Mouse (Mus musculus): Measurements from ENCODE around the gene Snx17. TPM values are rescaled to one million over a fixed set of nuclear protein-coding genes. Genes with fewer than 3 reads are reported as not detected.

Snx17 gene
- polyA plus RNA-seq, 1 experiment from 2014 or later = 119 TPM

DNA sequence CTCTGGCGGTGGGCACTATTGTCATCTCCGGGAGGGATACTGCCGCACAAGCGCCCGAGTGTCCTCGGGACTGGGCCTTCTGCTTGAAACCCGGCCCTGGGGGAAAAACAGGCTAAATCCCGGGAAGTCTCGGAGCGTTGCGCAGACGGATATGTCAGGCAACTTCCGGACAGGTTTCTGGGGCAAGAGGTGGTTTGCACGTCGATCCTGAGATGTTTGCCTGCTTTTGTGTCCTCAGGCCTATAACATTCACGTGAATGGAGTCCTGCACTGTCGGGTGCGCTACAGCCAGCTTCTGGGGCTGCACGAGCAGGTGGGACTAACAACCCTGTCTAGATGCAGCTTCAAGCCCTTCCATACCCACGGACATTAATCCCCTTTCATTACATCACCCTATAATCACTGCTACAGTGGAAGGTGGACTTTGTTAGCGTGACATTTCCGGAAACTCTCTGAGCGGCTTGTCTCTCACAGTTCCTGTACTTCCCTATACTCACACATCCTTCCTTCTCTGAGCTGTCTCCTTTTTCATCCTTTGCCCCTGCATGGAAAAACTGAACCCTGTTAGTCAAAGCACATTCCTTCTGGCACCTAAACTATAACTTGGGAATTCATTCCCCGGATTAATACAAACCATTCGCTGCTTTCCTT lies 729 bp downstream of the Snx17 start:
- Histone ChIP-seq H3K4me1 (ENCODE audit: control insufficient read depth, insufficient read depth, low read length) (peaks cover 12% of the 10 kb centered on the region), H3K4me2 (ENCODE audit: low read length) (peak overlapping the region; percentile 97), H3K27me3 (ENCODE audit: control insufficient read depth, insufficient read depth, low read length) (no peaks in the 10 kb centered on the region), H3K9me3 (ENCODE audit: control insufficient read depth, low read length) (no peaks in the 10 kb centered on the region), H3K27ac (replicated peaks; ENCODE audit: low read depth, low read length) (peak overlapping the region; percentile 88), H3K36me3 (ENCODE audit: control insufficient read depth, insufficient read depth, low read length) (peaks cover 68% of the 10 kb centered on the region), H3K4me3 (replicated peaks; ENCODE audit: low read depth, low read length) (peak overlapping the region; percentile 93), H3K9ac (replicated peaks; ENCODE audit: low read length) (peak overlapping the region; percentile 80)
- 15% methylated on average over 25 of the region's 25 CpGs for WGBS
- no peak for ATAC-seq (ENCODE audit: low FRiP score, low TSS enrichment)
- no peak for DNase-seq

DNA sequence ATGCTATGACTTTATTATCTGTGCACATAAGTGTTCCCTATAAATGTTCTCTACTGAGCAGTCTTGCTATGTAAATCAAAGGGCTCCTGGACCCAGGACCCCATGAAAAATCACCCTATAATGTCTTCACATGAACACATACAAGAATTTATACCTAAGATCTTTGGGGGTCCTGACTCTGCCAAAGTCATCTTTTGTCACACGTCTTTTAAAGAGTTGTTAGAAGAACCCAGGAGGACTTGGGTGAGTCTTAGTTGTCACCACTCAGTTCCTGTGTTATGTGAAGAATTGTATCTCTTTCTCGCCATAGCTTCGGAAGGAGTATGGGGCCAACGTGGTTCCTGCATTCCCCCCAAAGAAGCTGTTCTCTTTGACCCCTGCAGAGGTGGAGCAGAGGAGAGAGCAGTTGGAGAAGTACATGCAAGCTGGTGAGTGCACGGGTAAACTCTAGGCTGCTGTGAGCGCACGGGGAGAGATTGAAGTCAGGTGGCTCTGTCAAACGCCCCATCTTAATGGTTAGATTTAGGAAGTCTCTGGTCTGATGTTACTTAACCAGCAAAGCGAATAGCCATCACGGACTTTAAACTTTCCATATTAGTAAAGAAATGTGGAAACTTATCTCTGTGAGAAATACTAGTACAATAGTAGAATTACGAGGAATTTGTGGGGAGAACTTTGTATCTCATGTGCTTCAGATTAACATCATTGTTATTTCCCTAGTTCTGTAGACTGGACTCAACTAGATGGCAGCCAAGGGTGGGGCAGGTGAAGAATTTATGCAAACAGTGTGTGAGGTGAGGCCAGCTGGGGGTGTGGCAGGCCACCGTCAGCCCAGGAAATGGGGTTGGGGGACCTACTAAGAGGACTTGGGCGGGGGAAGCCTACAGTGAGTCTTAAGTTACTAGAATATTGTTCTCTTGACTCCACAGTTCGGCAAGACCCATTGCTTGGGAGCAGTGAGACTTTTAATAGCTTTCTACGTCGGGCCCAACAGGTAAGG lies 1.8 kb downstream of the Snx17 start:
- no peak overlapping the region for H3K4me3 ChIP-seq (replicated peaks; ENCODE audit: low read depth, low read length)
- peak overlapping the region; percentile 97; the same call in 1 of the 2 replicates for H3K4me2 ChIP-seq (ENCODE audit: low read length)
- peaks cover 12% of the 10 kb centered on the region for H3K4me1 ChIP-seq (ENCODE audit: control insufficient read depth, insufficient read depth, low read length)
- no peak overlapping the region for H3K9ac ChIP-seq (replicated peaks; ENCODE audit: low read length)
- DNase-seq (no peak), ATAC-seq (ENCODE audit: low FRiP score, low TSS enrichment) (no peak)
- 94% methylated on average over 16 of the region's 16 CpGs for WGBS
- no peaks in the 10 kb centered on the region for H3K27me3 ChIP-seq (ENCODE audit: control insufficient read depth, insufficient read depth, low read length)
- no peak overlapping the region for H3K27ac ChIP-seq (replicated peaks; ENCODE audit: low read depth, low read length)
- H3K36me3 ChIP-seq (ENCODE audit: control insufficient read depth, insufficient read depth, low read length) = peaks cover 70% of the 10 kb centered on the region
- no peaks in the 10 kb centered on the region for H3K9me3 ChIP-seq (ENCODE audit: control insufficient read depth, low read length)

DNA sequence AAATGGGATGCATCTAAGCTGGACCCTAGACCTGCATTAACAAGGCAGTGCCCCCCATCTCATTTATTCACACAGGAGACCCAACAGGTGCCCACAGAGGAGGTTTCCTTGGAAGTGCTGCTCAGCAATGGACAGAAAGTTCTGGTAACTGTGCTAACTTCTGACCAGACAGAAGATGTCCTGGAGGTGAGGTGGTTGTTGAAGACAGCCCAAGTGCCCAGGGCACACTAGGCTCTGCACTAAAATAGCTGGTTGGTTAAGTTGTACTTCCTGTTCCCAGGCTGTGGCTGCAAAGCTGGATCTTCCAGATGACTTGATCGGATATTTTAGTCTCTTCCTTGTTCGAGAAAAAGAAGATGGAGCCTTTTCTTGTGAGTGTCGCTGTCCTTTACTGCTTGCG lies 2.6 kb downstream of the Snx17 start:
- WGBS = 96% methylated on average over 4 of the region's 4 CpGs
- H3K27ac ChIP-seq (replicated peaks; ENCODE audit: low read depth, low read length) = no peak overlapping the region
- DNase-seq = no peak
- ATAC-seq (ENCODE audit: low FRiP score, low TSS enrichment) = no peak
- no peaks in the 10 kb centered on the region for H3K27me3 ChIP-seq (ENCODE audit: control insufficient read depth, insufficient read depth, low read length)
- no peak overlapping the region for H3K4me3 ChIP-seq (replicated peaks; ENCODE audit: low read depth, low read length)
- peaks cover 12% of the 10 kb centered on the region for H3K4me1 ChIP-seq (ENCODE audit: control insufficient read depth, insufficient read depth, low read length)
- H3K9me3 ChIP-seq (ENCODE audit: control insufficient read depth, low read length) = peaks cover 5% of the 10 kb centered on the region
- no peak overlapping the region for H3K4me2 ChIP-seq (ENCODE audit: low read length)
- H3K36me3 ChIP-seq (ENCODE audit: control insufficient read depth, insufficient read depth, low read length) = peaks cover 70% of the 10 kb centered on the region
- H3K9ac ChIP-seq (replicated peaks; ENCODE audit: low read length) = no peak overlapping the region

DNA sequence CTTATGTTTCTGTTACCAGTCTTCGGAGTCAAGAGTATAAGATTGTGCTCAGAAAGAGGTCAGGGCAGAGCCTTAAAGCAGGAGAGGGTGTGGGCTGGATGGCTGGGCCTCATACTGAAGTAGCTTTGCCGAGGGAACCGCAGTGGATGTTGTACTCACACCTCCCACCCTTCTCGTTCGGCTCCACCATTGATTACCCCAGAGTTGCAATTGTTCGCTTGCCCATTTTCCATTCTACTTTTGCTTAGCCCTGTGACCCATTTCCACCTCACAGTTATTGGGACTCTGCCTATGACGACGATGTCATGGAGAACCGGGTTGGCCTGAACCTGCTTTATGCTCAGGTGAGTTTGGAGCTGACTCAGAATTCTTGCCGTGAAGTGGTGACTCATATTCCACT lies 3.2 kb downstream of the Snx17 start:
- no peaks in the 10 kb centered on the region for H3K27me3 ChIP-seq (ENCODE audit: control insufficient read depth, insufficient read depth, low read length)
- H3K4me2 ChIP-seq (ENCODE audit: low read length) = no peak overlapping the region
- H3K9ac ChIP-seq (replicated peaks; ENCODE audit: low read length) = no peak overlapping the region
- DNase-seq = no peak
- H3K4me1 ChIP-seq (ENCODE audit: control insufficient read depth, insufficient read depth, low read length) = peaks cover 12% of the 10 kb centered on the region
- no peak overlapping the region for H3K27ac ChIP-seq (replicated peaks; ENCODE audit: low read depth, low read length)
- WGBS = 92% methylated on average over 10 of the region's 10 CpGs
- peaks cover 66% of the 10 kb centered on the region for H3K36me3 ChIP-seq (ENCODE audit: control insufficient read depth, insufficient read depth, low read length)
- no peak overlapping the region for H3K4me3 ChIP-seq (replicated peaks; ENCODE audit: low read depth, low read length)
- no peak for ATAC-seq (ENCODE audit: low FRiP score, low TSS enrichment)
- H3K9me3 ChIP-seq (ENCODE audit: control insufficient read depth, low read length) = peaks cover 5% of the 10 kb centered on the region

DNA sequence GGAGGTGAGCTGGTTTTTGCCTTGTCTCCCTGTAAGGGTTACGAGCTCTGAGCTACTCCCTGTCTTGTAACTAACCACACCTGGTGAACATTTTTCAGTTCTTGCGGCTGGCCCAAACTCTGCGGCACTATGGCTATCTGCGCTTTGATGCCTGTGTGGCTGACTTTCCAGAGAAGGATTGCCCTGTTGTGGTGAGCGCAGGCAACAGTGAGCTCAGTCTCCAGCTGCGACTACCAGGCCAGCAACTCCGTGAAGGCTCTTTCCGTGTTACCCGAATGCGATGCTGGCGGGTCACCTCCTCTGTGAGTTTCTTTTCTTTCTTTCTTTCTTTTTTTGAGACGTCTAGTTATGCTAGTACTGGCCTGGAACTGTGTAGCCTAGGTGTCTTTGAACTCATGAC lies 4.0 kb downstream of the Snx17 start:
- DNase-seq (no peak), ATAC-seq (ENCODE audit: low FRiP score, low TSS enrichment) (no peak)
- WGBS = 95% methylated on average over 12 of the region's 12 CpGs
- Histone ChIP-seq H3K4me1 (ENCODE audit: control insufficient read depth, insufficient read depth, low read length) (peaks cover 8% of the 10 kb centered on the region), H3K4me2 (ENCODE audit: low read length) (no peak overlapping the region), H3K36me3 (ENCODE audit: control insufficient read depth, insufficient read depth, low read length) (peaks cover 63% of the 10 kb centered on the region), H3K9me3 (ENCODE audit: control insufficient read depth, low read length) (peaks cover 5% of the 10 kb centered on the region), H3K4me3 (replicated peaks; ENCODE audit: low read depth, low read length) (no peak overlapping the region), H3K9ac (replicated peaks; ENCODE audit: low read length) (no peak overlapping the region), H3K27me3 (ENCODE audit: control insufficient read depth, insufficient read depth, low read length) (no peaks in the 10 kb centered on the region), H3K27ac (replicated peaks; ENCODE audit: low read depth, low read length) (no peak overlapping the region)

DNA sequence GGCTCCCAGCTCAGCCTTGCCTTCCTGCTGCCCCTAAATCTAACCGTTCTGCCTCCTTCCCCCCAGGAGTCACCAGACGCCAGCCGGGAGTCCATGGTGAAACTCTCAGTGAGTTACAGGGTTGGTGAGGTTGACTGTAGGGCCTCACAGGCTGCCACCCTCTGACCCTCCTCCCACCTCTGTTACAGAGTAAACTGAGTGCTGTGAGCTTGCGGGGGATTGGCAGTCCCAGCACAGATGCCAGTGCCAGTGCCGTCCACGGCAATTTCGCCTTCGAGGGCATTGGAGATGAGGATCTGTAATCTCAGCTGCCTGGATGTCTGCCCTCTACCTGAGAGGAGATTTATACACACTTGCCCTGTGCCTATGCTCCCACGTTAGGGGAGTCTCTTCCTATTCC lies 5.1 kb downstream of the Snx17 start:
- Histone ChIP-seq H3K27ac (replicated peaks; ENCODE audit: low read depth, low read length) (no peak overlapping the region), H3K9me3 (ENCODE audit: control insufficient read depth, low read length) (peaks cover 5% of the 10 kb centered on the region), H3K4me3 (replicated peaks; ENCODE audit: low read depth, low read length) (no peak overlapping the region), H3K4me2 (ENCODE audit: low read length) (no peak overlapping the region), H3K4me1 (ENCODE audit: control insufficient read depth, insufficient read depth, low read length) (peaks cover 15% of the 10 kb centered on the region), H3K36me3 (ENCODE audit: control insufficient read depth, insufficient read depth, low read length) (peaks cover 68% of the 10 kb centered on the region), H3K27me3 (ENCODE audit: control insufficient read depth, insufficient read depth, low read length) (no peaks in the 10 kb centered on the region), H3K9ac (replicated peaks; ENCODE audit: low read length) (no peak overlapping the region)
- ATAC-seq (ENCODE audit: low FRiP score, low TSS enrichment) = no peak
- DNase-seq = no peak
- 92% methylated on average over 9 of the region's 9 CpGs for WGBS

DNA sequence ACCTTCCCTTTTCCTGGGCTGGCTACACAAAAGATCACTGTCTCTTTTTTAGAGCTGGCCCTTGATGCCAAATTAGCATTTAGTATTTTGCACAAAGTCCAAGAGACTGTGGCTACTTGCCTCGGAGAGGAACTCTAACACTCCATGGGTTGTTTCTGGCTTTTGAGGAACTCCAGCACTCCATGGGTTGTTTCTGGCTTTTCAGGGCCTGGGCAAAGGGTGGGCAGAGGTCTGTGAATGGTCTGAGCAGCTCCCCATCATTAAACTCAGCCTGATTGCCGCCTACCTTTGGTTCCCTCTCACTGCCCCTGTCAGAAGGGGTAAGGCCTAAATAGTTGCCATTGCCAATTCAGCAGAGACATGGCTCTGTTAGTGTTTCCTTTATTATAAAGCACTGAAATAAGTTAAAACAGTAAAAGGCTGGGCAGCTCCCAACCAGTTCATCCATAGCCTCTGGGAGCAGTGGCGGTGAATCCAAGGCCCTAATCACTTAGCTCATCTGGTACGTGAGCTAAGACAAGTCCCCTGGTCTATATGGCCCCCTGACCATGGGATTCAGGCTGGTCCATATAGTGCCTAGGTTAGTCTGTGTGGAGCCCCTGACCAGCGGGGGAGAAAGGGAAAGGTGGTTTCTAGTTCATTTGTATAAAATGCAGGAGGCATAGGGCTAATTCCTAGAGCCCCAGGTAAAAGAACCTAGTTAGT lies 5.7 kb downstream of the Snx17 start:
- no peak for ATAC-seq (ENCODE audit: low FRiP score, low TSS enrichment)

DNA sequence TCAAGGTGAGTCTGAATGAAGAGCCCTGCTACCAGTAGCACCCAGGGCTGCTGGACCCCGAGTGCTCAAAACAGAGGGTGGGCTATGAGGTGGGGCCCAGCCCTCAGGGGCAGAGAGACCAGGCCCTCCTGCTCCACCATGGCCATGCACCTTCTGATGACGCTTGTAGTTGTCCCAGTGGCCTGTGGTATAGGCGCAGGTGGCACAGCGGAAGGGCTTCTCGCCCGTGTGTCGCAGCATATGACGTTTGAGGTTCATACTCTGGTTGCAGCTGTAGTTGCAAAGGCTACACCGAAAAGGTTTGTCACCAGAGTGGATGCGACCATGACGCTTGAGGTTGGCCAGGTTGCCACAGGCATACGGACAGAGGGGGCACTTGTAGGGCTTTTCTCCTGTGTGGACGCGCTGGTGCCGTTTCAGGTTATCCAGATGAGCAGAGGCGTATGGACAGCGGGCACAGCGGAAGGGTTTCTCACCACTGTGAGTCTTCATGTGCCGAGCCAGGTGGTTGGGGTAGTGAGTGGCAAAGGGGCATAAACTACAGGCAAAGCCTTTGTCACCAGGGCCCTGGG lies 6.4 kb downstream of the Snx17 start:
- no peak for DNase-seq
- H3K9me3 ChIP-seq (ENCODE audit: control insufficient read depth, low read length) = peaks cover 5% of the 10 kb centered on the region
- 92% methylated on average over 19 of the region's 19 CpGs for WGBS

More for the DNA sequence above, 5.7 kb downstream of the Snx17 start:
- no peak for DNase-seq
- Histone ChIP-seq H3K36me3 (ENCODE audit: control insufficient read depth, insufficient read depth, low read length) (peaks cover 74% of the 10 kb centered on the region), H3K4me3 (replicated peaks; ENCODE audit: low read depth, low read length) (no peak overlapping the region), H3K9ac (replicated peaks; ENCODE audit: low read length) (no peak overlapping the region), H3K9me3 (ENCODE audit: control insufficient read depth, low read length) (peaks cover 5% of the 10 kb centered on the region), H3K27ac (replicated peaks; ENCODE audit: low read depth, low read length) (no peak overlapping the region), H3K4me1 (ENCODE audit: control insufficient read depth, insufficient read depth, low read length) (peaks cover 15% of the 10 kb centered on the region), H3K4me2 (ENCODE audit: low read length) (no peak overlapping the region), H3K27me3 (ENCODE audit: control insufficient read depth, insufficient read depth, low read length) (no peaks in the 10 kb centered on the region)
- WGBS = 84% methylated on average over 5 of the region's 5 CpGs

More for the DNA sequence above, 6.4 kb downstream of the Snx17 start:
- Histone ChIP-seq H3K27me3 (ENCODE audit: control insufficient read depth, insufficient read depth, low read length) (no peaks in the 10 kb centered on the region), H3K4me2 (ENCODE audit: low read length) (no peak overlapping the region), H3K4me3 (replicated peaks; ENCODE audit: low read depth, low read length) (no peak overlapping the region), H3K36me3 (ENCODE audit: control insufficient read depth, insufficient read depth, low read length) (peaks cover 80% of the 10 kb centered on the region), H3K9ac (replicated peaks; ENCODE audit: low read length) (no peak overlapping the region), H3K27ac (replicated peaks; ENCODE audit: low read depth, low read length) (no peak overlapping the region), H3K4me1 (ENCODE audit: control insufficient read depth, insufficient read depth, low read length) (peaks cover 10% of the 10 kb centered on the region)
- no peak for ATAC-seq (ENCODE audit: low FRiP score, low TSS enrichment)

Data from midbrain, embryonic 14.5 days (tissue).